Mouse (Mus musculus) retina, postnatal 7 days (tissue): Measurements from ENCODE around the gene Syt9.

Experiments
- DNase-seq: peaks from one replicate; pipeline ENCODE4 v3.0.0-alpha.2; 2012; ENCODE audit warnings: low read depth, low spot score

Gene Syt9

GRCm38 (mm10) chr7:107545011-107545410 is 174.5 kb downstream of the Syt9 start:
- DNase-seq: no peak

GRCm38 (mm10) chr7:107547872-107548271 is 177.3 kb downstream of the Syt9 start:
- no peak for DNase-seq

- DNase-seq: no peak
These were observed 182.9 kb downstream of the Syt9 start for GRCm38 (mm10) chr7:107553461-107553860.

GRCm38 (mm10) chr7:107555906-107556305 is 185.4 kb downstream of the Syt9 start:
- DNase-seq: no peak

GRCm38 (mm10) chr7:107560675-107561074 is 190.1 kb downstream of the Syt9 start:
- DNase-seq: no peak

- DNase-seq: no peak
These were observed 191.1 kb downstream of the Syt9 start for GRCm38 (mm10) chr7:107561584-107561983.

GRCm38 (mm10) chr7:107563727-107564126 is 193.2 kb downstream of the Syt9 start:
- no peak for DNase-seq

- DNase-seq: no peak
These were observed 196.7 kb downstream of the Syt9 start, which contains the start of gene Olfml1 for GRCm38 (mm10) chr7:107567261-107567671. Gene Olfml1, plus strand, starts transcription at chr7:107567446.

- DNase-seq: no peak
These were observed 197.1 kb downstream of the Syt9 start for GRCm38 (mm10) chr7:107567674-107568073.

GRCm38 (mm10) chr7:107568971-107569370 is 198.4 kb downstream of the Syt9 start:
- DNase-seq: no peak

- DNase-seq: no peak
These were observed 203.3 kb downstream of the Syt9 start for GRCm38 (mm10) chr7:107573856-107574255.

GRCm38 (mm10) chr7:107574276-107574675 is 203.7 kb downstream of the Syt9 start:
- no peak for DNase-seq

- DNase-seq: no peak
These were observed 222.1 kb downstream of the Syt9 start for GRCm38 (mm10) chr7:107592641-107593040.

GRCm38 (mm10) chr7:107593904-107594303 is 223.4 kb downstream of the Syt9 start:
- no peak for DNase-seq

GRCm38 (mm10) chr7:107594325-107594856 is 223.9 kb downstream of the Syt9 start:
- no peak for DNase-seq

- peak; percentile 62 for DNase-seq
These were observed 224.4 kb downstream of the Syt9 start, which contains the start of gene Ppfibp2 for GRCm38 (mm10) chr7:107594857-107595402. Gene Ppfibp2, plus strand, starts transcription at chr7:107595207.

- no peak for DNase-seq
These were observed 224.9 kb downstream of the Syt9 start for GRCm38 (mm10) chr7:107595426-107595825.

- no peak for DNase-seq
These were observed 226.2 kb downstream of the Syt9 start for GRCm38 (mm10) chr7:107596753-107597152.

- no peak for DNase-seq
These were observed 227.4 kb downstream of the Syt9 start for GRCm38 (mm10) chr7:107597956-107598355.
